Mouse (Mus musculus) brain, embryonic 14.5 days (tissue): ENCODE data around the gene Mrpl10. TPM values are rescaled to one million over a fixed set of nuclear protein-coding genes. Genes with fewer than 3 reads are reported as not detected.

Experiments used
- DNase-seq: peaks from one replicate; pipeline ENCODE4 v3.0.0-alpha.2; 2011; ENCODE audit warnings: low read depth
- CTCF ChIP-seq: fragments of 200-500 bp; IDR thresholded peaks from 2 replicates; pipeline ENCODE4 v1.5.1; 2012; ENCODE audit warnings: inconsistent platforms, mild to moderate bottlenecking, moderate library complexity, borderline replicate concordance; ENCODE audit not compliant: insufficient read depth, insufficient read length; ENCODE audit errors: extremely low read depth
- POLR2A ChIP-seq: fragments of 200-500 bp; IDR thresholded peaks from 2 replicates; pipeline ENCODE4 v1.6.1; 2012; ENCODE audit warnings: mild to moderate bottlenecking, inconsistent platforms, borderline replicate concordance; ENCODE audit not compliant: poor library complexity, insufficient read depth, insufficient read length, severe bottlenecking; ENCODE audit errors: extremely low read depth
- polyA plus RNA-seq: library from polyadenylated mRNA; depleted of rRNA; stranded (reverse); fragments of >200 nt; gene quantifications from 2 replicates; pipeline ENCODE4 v1.2.3, GENCODE M21; 2012

The Mrpl10 gene
- polyA plus RNA-seq, 1 experiment = 60.4 TPM

DNA sequence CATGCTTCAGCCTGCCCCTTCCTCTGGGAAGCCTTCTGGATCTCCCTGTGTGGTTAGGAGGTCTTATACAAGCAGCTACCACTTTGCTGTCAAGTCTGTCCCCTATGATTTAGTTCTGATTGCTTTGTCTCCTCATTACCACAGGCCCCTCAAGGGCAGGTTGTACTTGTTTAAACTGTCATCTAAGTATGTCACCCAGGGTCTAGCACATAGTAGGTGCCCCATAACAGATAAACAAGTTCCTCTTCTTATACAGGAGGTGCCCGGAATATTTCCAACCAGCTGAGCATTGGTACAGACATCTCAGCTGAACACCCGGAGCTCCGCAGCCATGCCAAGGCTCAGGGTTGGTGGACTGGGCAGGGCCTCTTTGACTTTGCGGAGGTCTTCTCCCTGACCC, 8.9 kb upstream of the Mrpl10 start:
- no peak for TF ChIP-seq POLR2A
- no peak for TF ChIP-seq CTCF
- DNase-seq = no peak

DNA sequence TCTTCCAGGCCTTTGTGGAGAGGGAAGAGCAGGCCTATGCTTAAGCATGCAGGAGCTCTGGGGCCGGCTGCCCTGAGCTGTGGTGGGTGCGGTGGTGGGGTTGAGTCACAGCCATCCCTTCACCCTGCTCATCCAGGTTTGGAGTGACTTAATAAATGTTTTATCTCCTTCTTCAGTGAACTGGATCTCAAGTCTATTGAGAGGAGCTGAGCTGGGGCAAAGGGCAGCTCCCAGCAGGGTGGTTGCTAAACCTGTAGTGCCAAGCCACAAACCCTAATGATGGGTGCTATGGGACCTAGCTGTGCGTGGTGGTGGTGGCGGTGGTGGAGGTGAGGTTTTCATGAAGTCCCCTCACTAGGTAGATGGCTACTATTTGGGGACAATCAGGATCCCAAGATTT, 7.6 kb upstream of the Mrpl10 start:
- TF ChIP-seq POLR2A (no peak), CTCF (no peak)
- DNase-seq = no peak

- TF ChIP-seq POLR2A = no peak
- no peak for TF ChIP-seq CTCF
- DNase-seq = no peak
These were observed 5.2 kb upstream of the Mrpl10 start for GRCm38 (mm10) chr11:97036141-97036540.

GRCm38 (mm10) chr11:97038881-97039280, 2.5 kb upstream of the Mrpl10 start:
- no peak for TF ChIP-seq POLR2A
- TF ChIP-seq CTCF = no peak
- DNase-seq = no peak

DNA sequence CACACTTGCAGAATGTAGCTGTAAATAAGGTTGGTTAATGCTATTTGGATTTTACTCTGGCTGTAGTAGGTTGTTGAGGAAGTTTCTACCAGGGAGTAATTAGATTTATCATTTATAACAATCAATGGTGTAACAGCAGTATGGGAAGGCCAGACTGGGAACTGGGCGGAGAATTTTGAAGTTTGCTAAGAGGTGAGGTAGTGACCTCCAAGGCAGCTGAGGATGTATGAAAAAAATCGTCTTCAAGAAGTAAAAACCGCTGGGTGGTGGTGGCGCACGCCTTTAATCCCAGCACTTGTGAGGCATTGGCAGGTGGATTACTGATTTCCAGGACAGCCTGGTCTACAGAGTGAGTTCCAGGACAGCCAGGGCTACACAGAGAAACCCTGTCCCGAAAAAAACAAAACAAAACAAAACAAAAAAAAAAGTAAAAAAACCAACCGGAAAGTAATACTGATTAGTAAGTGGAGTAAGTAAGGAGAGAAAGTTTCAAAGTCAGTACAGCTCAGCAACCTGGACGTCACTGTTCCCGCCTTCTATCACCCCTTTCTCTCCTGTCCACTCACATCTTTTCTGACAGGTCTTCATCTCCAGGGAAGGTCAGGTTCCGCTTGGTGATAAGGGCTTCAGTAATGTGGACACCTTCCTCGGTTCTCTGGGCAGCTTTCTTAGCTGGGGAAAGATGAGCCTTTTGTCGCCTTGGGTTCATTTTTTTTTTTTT, 899 bp upstream of the Mrpl10 start:
- DNase-seq = no peak

GRCm38 (mm10) chr11:97044902-97045301, 3.5 kb downstream of the Mrpl10 start:
- TF ChIP-seq CTCF = no peak
- no peak for DNase-seq

More for the DNA sequence above, 899 bp upstream of the Mrpl10 start:
- TF ChIP-seq CTCF = no peak
- TF ChIP-seq POLR2A = no peak

GRCm38 (mm10) chr11:97045861-97046260, 4.5 kb downstream of the Mrpl10 start:
- no peak for TF ChIP-seq CTCF
- no peak for TF ChIP-seq POLR2A
- DNase-seq = no peak

GRCm38 (mm10) chr11:97048090-97048650, 6.8 kb downstream of the Mrpl10 start:
- TF ChIP-seq CTCF (no peak), POLR2A (no peak)
- no peak for DNase-seq

DNA sequence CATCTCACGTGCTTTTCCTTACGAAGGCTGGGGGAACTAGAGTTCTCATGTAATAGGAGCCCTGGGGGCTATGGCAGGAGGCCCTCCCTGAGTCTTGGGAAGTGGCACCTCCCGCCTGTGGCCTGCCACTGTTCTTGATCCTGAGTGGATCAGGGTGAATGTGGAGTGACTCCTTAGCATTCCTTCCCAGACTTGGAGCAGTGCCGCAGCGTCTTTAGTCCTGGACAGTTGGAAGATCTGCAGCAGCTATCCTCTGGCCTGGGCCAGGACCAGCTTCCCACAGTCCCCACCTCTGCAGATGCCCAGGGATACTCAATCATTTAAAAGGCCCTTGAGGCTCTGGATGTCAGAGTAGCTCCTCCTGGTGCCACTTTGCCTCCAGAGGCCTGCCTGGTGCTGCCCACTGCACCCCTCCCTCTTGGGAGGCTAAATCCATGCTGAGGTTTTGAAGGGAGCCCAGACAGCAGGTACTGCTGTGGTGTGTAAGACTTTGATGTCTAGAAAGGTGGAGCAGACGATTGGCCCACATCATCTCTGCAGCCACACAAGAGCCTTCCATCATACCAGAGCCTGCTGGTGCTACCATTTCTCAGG, 8.2 kb downstream of the Mrpl10 start:
- TF ChIP-seq POLR2A = no peak
- TF ChIP-seq CTCF = no peak
- DNase-seq = no peak

DNA sequence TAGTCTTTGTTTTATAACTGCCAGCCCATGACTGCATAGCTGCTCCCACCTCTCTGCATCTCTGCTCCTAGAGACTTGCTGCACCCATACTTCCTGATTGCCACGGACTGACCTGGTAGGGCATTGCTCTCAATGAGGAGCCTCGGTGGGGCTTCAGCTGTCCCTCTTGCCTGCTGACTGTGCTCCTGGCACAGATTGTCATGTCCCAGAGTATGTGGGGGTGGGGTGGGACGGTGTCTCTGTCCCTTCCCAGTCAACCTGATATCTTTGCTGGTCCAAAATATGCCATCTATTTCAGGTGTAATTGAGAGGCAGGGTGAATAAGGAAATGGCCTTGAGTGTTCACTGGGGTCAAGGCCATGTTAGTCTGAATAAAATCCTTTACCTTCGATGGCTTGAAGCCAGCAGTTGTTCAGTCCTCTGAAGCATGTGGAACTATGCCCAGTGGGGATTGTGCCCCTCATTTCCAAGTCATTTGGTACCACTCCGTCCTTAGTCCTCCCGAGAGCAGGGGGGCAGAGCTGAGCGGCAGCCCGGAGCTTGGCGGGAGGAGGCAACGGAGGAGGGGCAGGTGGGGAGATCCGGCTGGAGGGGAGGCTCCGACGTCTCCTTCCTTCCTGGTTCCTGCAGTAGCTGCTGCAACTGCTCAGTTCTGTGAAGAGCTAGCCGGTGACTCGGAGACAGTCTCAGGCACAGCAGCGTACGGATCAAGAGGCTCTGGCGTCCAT, 9.0 kb downstream of the Mrpl10 start, which contains the start of gene Osbpl7:
Osbpl7 (plus strand) TSS at position 413 of the 728 bp plus-strand sequence.
- TF ChIP-seq POLR2A = peak; percentile 40; the same call in 1 of the 2 replicates
- peak; percentile 26; the same call in 1 of the 2 replicates for TF ChIP-seq CTCF
- peak; percentile 93 for DNase-seq

DNA sequence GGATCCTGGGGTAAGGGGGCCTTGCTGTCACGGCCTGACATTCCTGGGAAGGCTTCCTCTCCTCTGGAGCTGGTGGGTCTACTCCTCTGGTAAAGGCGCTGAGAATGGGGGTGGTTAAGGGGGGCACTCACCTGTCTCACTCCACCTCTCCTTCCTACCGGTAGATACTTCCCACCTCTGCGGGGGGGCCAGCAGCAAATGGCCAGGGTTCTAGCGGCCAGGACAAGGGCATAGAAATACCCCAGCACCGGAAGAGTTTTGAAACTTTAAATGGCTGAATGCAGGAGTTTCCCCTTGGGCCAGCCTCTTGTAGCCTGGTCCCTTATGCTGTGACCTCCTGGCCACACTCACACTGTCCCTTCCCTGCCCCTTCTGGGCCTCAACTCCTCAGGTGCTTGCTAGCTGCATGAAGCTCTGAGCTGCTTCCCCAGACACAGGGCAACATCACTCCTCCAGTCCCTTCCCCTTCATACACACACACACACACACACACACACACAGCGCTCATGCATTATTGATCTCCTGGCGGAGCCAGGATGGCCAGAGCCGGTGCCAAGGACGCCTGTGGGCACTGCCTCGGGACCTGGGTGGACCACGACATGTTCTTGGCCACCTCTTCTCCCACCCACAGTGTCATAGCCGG, 9.7 kb downstream of the Mrpl10 start:
- peak; percentile 37 for DNase-seq

GRCm38 (mm10) chr11:97052219-97052646, 10.9 kb downstream of the Mrpl10 start:
- DNase-seq = no peak
- TF ChIP-seq CTCF = no peak
- no peak for TF ChIP-seq POLR2A

More for the DNA sequence above, 9.7 kb downstream of the Mrpl10 start:
- no peak for TF ChIP-seq CTCF
- no peak for TF ChIP-seq POLR2A
